Mouse (Mus musculus): ENCODE results near the gene Pim1. TPM values are rescaled to one million over a fixed set of nuclear protein-coding genes. Genes with fewer than 3 reads are reported as not detected.
A peak's percentile ranks its signal among the peaks of the same experiment; 100 is the strongest.

The Pim1 gene
- polyA plus RNA-seq, 1 experiment from 2014 or later, result 16.3 TPM

DNA sequence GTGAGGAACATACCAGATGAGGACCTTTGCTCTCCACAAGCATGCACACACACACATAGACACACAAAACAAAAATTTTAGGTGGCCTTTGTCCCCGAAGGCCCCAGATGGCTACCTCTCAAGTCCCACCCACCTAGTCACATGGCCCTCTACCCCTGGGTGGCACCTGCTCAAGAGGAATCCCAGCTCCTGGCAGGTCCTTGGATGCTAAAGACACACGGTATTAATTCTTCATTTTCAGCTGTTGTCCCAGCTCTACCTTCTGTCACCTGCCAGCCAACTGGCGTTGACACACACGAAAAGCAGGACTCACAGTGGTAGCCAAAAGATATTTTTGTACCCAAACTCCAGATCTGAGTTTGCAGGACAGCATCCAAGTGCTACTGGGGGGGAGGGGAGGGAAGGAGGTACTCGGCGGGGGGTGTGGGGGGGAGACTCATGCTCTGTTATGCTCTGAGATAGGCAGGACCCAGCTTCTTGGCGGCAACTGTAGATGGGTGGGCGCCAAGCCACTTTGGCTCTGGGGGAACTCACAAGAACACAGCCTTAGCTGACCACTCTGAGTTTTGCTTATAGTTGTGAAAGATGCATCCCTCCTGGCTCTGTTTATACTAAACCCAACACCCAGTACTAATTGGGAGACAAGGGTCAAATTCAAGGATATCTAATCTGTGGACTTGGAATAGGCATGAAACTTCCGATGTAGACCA, 35.0 kb upstream of the Pim1 start:
- peak; percentile 40; the same call in 1 of the 2 replicates for ATAC-seq (ENCODE audit: borderline replicate concordance, extremely low read depth, low FRiP score, low TSS enrichment)
- Histone ChIP-seq H3K27me3 (no peaks in the 10 kb centered on the region), H3K36me3 (no peaks in the 10 kb centered on the region), H3K4me2 (no peak overlapping the region), H3K9ac (no peak overlapping the region), H3K4me3 (no peak overlapping the region), H3K27ac (0 out of 2 replicates have a peak overlapping the region, but pooled peaks have one; percentile 10), H3K4me1 (peaks cover 54% of the 10 kb centered on the region), H3K9me3 (no peaks in the 10 kb centered on the region)
- 45% methylated on average over 9 of the region's 9 CpGs for WGBS

- H3K27ac ChIP-seq, result no peak overlapping the region
- H3K9ac ChIP-seq, result no peak overlapping the region
- no peak for ATAC-seq (ENCODE audit: borderline replicate concordance, extremely low read depth, low FRiP score, low TSS enrichment)
- no peaks in the 10 kb centered on the region for H3K27me3 ChIP-seq
- no peak overlapping the region for H3K4me3 ChIP-seq
- peaks cover 46% of the 10 kb centered on the region for H3K4me1 ChIP-seq
- H3K4me2 ChIP-seq, result no peak overlapping the region
- H3K9me3 ChIP-seq, result no peaks in the 10 kb centered on the region
- WGBS, result 94% methylated on average over 4 of the region's 4 CpGs
- H3K36me3 ChIP-seq, result no peaks in the 10 kb centered on the region
These were observed 34.1 kb upstream of the Pim1 start for GRCm38 (mm10) chr17:29456476-29456875.

GRCm38 (mm10) chr17:29456926-29457325, 33.6 kb upstream of the Pim1 start:
- ATAC-seq (ENCODE audit: borderline replicate concordance, extremely low read depth, low FRiP score, low TSS enrichment), result no peak
- H3K27ac ChIP-seq, result no peak overlapping the region
- peaks cover 41% of the 10 kb centered on the region for H3K4me1 ChIP-seq
- no peak overlapping the region for H3K4me3 ChIP-seq
- H3K4me2 ChIP-seq, result no peak overlapping the region
- 72% methylated on average over 2 of the region's 2 CpGs for WGBS
- H3K36me3 ChIP-seq, result no peaks in the 10 kb centered on the region
- no peaks in the 10 kb centered on the region for H3K9me3 ChIP-seq
- H3K27me3 ChIP-seq, result no peaks in the 10 kb centered on the region
- H3K9ac ChIP-seq, result no peak overlapping the region

DNA sequence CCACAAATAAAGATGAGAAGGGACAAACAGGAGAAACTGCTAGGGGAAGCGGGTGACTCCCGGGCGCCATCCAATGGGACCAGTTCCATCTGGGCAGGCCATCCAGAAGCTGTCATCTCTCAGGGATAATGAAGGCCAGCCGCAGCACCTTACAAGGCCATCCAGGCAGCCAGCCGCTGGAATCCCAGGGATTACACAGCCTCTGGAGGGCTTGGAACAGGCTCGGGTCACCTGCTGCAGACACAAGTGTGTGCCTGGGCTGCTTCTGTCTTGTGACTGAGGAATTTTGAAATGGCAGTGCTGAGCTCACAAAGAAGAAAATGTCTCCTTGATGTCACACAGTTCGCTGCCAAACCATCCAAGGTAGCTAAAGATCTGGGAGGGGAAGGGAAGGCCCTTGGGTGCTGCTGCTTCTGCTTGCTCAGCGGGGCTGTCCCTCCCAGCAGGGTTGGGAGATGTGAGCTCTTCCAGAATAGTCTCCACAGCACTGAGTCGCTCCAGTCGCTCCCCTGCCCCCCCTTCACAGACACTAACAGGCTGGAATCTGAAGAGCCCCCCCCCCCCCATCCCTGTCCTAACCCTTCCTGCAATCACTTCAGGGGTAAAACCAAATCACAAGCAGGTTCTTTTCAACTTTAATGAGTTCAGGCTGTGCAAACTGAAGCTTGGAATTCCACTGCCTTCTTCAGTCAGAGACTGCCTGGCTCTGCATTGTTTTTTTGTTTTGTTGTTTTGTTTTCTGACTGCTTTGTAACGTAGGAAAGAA, 32.6 kb upstream of the Pim1 start:
- Histone ChIP-seq H3K9me3 (no peaks in the 10 kb centered on the region), H3K4me2 (no peak overlapping the region; the same call in 1 of the 2 replicates), H3K27me3 (no peaks in the 10 kb centered on the region), H3K9ac (no peak overlapping the region), H3K27ac (peak overlapping the region; percentile 39; the same call in 1 of the 2 replicates), H3K36me3 (no peaks in the 10 kb centered on the region), H3K4me1 (peaks cover 41% of the 10 kb centered on the region), H3K4me3 (no peak overlapping the region)
- 37% methylated on average over 11 of the region's 11 CpGs for WGBS
- ATAC-seq (ENCODE audit: borderline replicate concordance, extremely low read depth, low FRiP score, low TSS enrichment), result no peak

DNA sequence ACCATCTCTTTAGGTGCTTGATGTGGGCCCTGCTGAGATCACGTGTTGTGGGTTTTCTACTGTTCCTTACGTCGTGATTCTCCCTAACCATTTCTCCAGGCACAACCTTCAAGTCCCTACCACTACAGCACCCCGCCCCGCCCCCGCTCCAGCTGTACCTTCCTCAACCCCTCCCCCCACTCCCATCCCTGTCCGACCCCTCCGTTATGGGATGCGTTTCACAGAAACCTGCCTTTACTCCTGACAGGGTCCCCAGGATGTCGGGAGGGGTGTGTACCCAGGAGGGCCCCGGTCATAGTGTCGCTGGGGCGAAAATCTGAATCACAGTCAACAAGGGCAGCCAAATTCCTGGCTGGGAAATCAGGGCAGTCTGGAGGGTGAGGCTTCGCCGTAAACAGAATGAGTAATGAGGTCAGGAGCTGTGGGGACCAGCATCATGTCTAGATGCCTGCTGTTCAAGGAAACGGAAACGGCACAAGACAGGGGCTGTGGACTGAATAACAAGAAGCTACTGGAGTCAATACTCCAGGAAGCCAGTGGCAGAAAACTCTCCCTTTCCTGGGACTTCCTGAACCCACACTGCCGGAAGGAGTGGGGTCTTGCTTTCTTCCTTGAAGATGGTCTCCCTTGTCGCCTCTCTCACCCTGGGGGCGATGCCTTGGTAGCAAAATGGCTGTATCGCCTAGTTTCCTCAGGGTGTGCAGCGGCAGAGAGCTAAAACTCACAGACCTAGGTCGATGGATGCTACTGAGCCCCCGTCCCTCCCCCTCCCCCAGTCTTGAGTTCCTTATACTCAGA, 31.0 kb upstream of the Pim1 start:
- 8% methylated on average over 24 of the region's 24 CpGs for WGBS
- Histone ChIP-seq H3K4me3 (peak overlapping the region; percentile 17), H3K4me1 (peaks cover 55% of the 10 kb centered on the region), H3K27ac (peak overlapping the region; percentile 87), H3K9ac (peak overlapping the region; percentile 20; the same call in 1 of the 2 replicates), H3K4me2 (peak overlapping the region; percentile 52), H3K27me3 (no peaks in the 10 kb centered on the region), H3K36me3 (no peaks in the 10 kb centered on the region), H3K9me3 (no peaks in the 10 kb centered on the region)
- ATAC-seq (ENCODE audit: borderline replicate concordance, extremely low read depth, low FRiP score, low TSS enrichment), result peak; percentile 23; the same call in 1 of the 2 replicates

DNA sequence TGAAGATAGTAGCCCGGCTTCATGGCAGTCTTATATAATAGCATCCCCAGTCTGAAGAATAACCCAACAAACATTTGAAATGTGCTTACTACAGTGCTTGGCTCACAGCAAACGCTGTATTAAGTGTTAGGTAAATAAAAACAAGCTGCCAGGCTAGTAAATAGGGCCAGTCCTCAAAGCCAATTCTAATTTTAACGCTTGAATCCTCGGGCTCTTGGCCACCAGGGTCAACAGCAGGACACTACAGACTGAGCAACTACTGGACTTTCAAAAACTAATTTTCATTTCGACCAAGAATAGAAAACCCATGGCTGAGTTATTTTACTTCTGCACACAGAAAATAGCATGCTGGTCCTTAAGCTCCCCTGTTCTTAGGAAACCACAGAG, 30.4 kb upstream of the Pim1 start:
- Histone ChIP-seq H3K9ac (no peak overlapping the region), H3K36me3 (no peaks in the 10 kb centered on the region), H3K9me3 (no peaks in the 10 kb centered on the region), H3K4me3 (no peak overlapping the region), H3K4me2 (peak overlapping the region; percentile 52), H3K27ac (peak overlapping the region; percentile 87), H3K27me3 (no peaks in the 10 kb centered on the region), H3K4me1 (peaks cover 60% of the 10 kb centered on the region)
- peak; percentile 21; the same call in 1 of the 2 replicates for ATAC-seq (ENCODE audit: borderline replicate concordance, extremely low read depth, low FRiP score, low TSS enrichment)
- WGBS, result 13% methylated on average over 5 of the region's 5 CpGs

- peaks cover 66% of the 10 kb centered on the region for H3K4me1 ChIP-seq
- peak; percentile 29; the same call in 1 of the 2 replicates for ATAC-seq (ENCODE audit: borderline replicate concordance, extremely low read depth, low FRiP score, low TSS enrichment)
- H3K4me3 ChIP-seq, result peak overlapping the region; percentile 27
- peak overlapping the region; percentile 58 for H3K4me2 ChIP-seq
- H3K27ac ChIP-seq, result peak overlapping the region; percentile 91
- no peaks in the 10 kb centered on the region for H3K9me3 ChIP-seq
- no peaks in the 10 kb centered on the region for H3K36me3 ChIP-seq
- WGBS, result 6% methylated on average over 13 of the region's 13 CpGs
- peak overlapping the region; percentile 29 for H3K9ac ChIP-seq
- H3K27me3 ChIP-seq, result no peaks in the 10 kb centered on the region
These were observed 26.9 kb upstream of the Pim1 start for GRCm38 (mm10) chr17:29463627-29464026.

DNA sequence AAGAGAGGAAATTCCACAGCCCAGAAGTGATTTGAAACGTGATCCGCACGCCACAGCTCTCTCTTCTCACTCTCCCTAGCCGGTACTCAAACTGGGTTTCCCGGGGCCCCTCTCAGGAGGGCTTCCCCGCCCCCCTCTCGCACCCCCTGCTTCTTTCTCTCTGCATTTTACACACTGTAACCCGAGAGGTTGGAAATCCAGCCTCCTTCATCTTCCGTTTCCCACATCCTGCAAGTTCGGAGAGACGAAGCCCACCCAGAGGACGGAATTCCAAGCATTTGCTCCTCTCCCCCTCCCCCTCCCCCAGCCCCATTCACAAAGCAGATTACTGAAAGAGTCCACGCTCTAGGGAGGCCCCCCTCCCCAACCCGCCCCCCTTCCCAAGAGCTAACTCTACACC, 26.5 kb upstream of the Pim1 start:
- peaks cover 62% of the 10 kb centered on the region for H3K4me1 ChIP-seq
- peak overlapping the region; percentile 58 for H3K4me2 ChIP-seq
- peak; percentile 84 for ATAC-seq (ENCODE audit: borderline replicate concordance, extremely low read depth, low FRiP score, low TSS enrichment)
- no peaks in the 10 kb centered on the region for H3K9me3 ChIP-seq
- H3K27me3 ChIP-seq, result no peaks in the 10 kb centered on the region
- peak overlapping the region; percentile 27 for H3K4me3 ChIP-seq
- peak overlapping the region; percentile 29 for H3K9ac ChIP-seq
- under 1% methylated on average over 14 of the region's 14 CpGs for WGBS
- H3K36me3 ChIP-seq, result no peaks in the 10 kb centered on the region
- H3K27ac ChIP-seq, result peak overlapping the region; percentile 91

DNA sequence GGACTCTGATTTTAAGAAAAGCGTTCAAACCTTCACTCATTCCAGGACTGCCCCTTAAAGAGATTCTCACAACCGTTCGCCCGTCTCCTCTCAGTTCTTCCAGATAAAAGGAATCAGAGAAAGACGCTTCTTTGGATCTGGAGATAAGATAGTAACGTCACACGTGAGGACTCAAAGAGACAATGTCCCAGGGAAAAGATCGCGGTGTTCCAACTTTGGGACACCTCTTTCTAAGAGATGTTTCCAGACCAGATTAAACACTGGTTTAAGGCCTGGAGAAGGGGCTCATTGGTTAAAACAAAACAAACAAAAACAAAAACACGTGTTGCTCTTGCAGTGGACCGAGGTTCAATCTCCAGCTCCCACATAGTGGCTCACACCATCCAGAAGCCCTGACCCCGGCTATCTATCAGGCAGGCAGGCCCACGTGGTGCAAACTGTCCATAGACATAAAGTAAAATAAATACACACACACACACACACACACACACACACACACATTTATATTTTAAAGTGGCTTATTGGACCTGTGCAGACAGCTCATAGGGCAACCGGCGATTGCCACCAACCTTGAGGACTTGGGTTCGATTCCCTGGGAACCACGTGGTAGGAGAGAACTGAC, 25.9 kb upstream of the Pim1 start:
- no peak for ATAC-seq (ENCODE audit: borderline replicate concordance, extremely low read depth, low FRiP score, low TSS enrichment)
- H3K27ac ChIP-seq, result peak overlapping the region; percentile 91
- H3K4me2 ChIP-seq, result peak overlapping the region; percentile 58
- no peaks in the 10 kb centered on the region for H3K27me3 ChIP-seq
- H3K4me1 ChIP-seq, result peaks cover 61% of the 10 kb centered on the region
- WGBS, result 9% methylated on average over 17 of the region's 17 CpGs
- peak overlapping the region; percentile 27 for H3K4me3 ChIP-seq
- H3K36me3 ChIP-seq, result no peaks in the 10 kb centered on the region
- no peak overlapping the region for H3K9ac ChIP-seq
- H3K9me3 ChIP-seq, result no peaks in the 10 kb centered on the region

DNA sequence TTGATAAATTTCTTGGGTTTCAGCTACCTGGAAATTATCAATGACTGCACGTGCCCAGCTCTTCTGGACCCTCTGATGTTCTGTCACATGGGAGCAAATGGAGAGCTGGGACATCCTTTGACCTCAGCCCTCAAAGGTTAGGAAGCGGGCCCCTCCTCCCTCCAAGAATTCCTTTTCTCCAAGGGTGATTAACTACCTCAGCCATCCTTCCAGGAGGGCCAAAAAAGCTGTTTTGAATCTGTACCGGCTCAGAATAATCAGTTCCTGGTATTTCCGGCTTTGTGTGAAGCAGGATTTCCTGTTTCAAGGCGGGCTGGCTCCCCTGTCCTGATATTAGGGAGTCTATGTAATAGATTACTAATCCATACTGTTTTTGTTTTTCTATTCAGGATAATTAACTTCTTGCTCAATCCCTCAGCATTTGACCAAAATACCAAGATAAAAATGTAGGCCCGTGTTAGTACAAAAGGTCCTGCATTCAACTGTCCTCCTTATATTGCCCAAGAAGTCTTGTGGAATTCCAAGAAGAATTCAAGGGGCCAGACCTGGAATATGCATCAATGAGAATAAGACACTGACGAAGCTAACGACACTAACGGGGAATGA, 25.0 kb upstream of the Pim1 start:
- no peaks in the 10 kb centered on the region for H3K9me3 ChIP-seq
- H3K4me3 ChIP-seq, result no peak overlapping the region
- no peaks in the 10 kb centered on the region for H3K27me3 ChIP-seq
- no peak overlapping the region for H3K4me2 ChIP-seq
- no peaks in the 10 kb centered on the region for H3K36me3 ChIP-seq
- H3K9ac ChIP-seq, result no peak overlapping the region
- peak overlapping the region; percentile 91 for H3K27ac ChIP-seq
- ATAC-seq (ENCODE audit: borderline replicate concordance, extremely low read depth, low FRiP score, low TSS enrichment), result no peak
- H3K4me1 ChIP-seq, result peaks cover 60% of the 10 kb centered on the region
- WGBS, result 35% methylated on average over 9 of the region's 9 CpGs

GRCm38 (mm10) chr17:29467030-29467429, 23.5 kb upstream of the Pim1 start:
- no peak overlapping the region for H3K4me3 ChIP-seq
- H3K9me3 ChIP-seq, result no peaks in the 10 kb centered on the region
- WGBS, result 38% methylated on average over 11 of the region's 11 CpGs
- peaks cover 61% of the 10 kb centered on the region for H3K4me1 ChIP-seq
- no peaks in the 10 kb centered on the region for H3K27me3 ChIP-seq
- H3K27ac ChIP-seq, result peak overlapping the region; percentile 6; the same call in 1 of the 2 replicates
- ATAC-seq (ENCODE audit: borderline replicate concordance, extremely low read depth, low FRiP score, low TSS enrichment), result no peak
- peak overlapping the region; percentile 20; the same call in 1 of the 2 replicates for H3K4me2 ChIP-seq
- no peaks in the 10 kb centered on the region for H3K36me3 ChIP-seq
- H3K9ac ChIP-seq, result no peak overlapping the region

Data from lung, embryonic 15.5 days (tissue).